Mouse (Mus musculus) midbrain, postnatal 0 days (tissue): Measurements from ENCODE around the gene Tnni3k. TPM values are rescaled to one million over a fixed set of nuclear protein-coding genes. Genes with fewer than 3 reads are reported as not detected.

ENCODE experiments used
- ATAC-seq: fragments of 200-750 bp; cut with Nextera tagmentation; 2 replicates; pipeline ENCODE4 v1.8.0; 2017; ENCODE audit warnings: moderate number of reproducible peaks, mild to moderate bottlenecking, moderate TSS enrichment, moderate library complexity; ENCODE audit not compliant: low FRiP score
- DNase-seq: peaks from one replicate; pipeline ENCODE4 v3.0.0-alpha.2; 2015; ENCODE audit warnings: low spot score
- H3K27ac ChIP-seq: fragments of 300-500 bp; sonication (generic); 2 replicates; pipeline ENCODE4 v1.5.1; 2014; ENCODE audit warnings: low read depth, mild to moderate bottlenecking, low read length, mixed read lengths
- H3K27me3 ChIP-seq: fragments of 300-500 bp; sonication (generic); 2 replicates; pipeline ENCODE4 v1.6.1; 2014; ENCODE audit warnings: low read length, control low read depth, mixed read lengths; ENCODE audit not compliant: insufficient read depth
- H3K36me3 ChIP-seq: fragments of 300-500 bp; sonication (generic); 2 replicates; pipeline ENCODE4 v1.6.1; 2014; ENCODE audit warnings: low read length, control low read depth, mixed read lengths; ENCODE audit not compliant: insufficient read depth
- H3K4me1 ChIP-seq: fragments of 300-500 bp; sonication (generic); 2 replicates; pipeline ENCODE4 v1.6.1; 2014; ENCODE audit warnings: mild to moderate bottlenecking, control low read depth, antibody characterized with exemption, low read length, mixed read lengths; ENCODE audit not compliant: insufficient read depth
- H3K4me2 ChIP-seq: fragments of 300-500 bp; sonication (generic); 2 replicates; pipeline ENCODE4 v1.6.1; 2014; ENCODE audit warnings: low read depth, mild to moderate bottlenecking, low read length, mixed read lengths; ENCODE audit not compliant: poor library complexity, severe bottlenecking
- H3K4me3 ChIP-seq: fragments of 300-500 bp; sonication (generic); 2 replicates; pipeline ENCODE4 v1.5.1; 2014; ENCODE audit warnings: low read depth, mild to moderate bottlenecking, low read length, moderate library complexity
- H3K9ac ChIP-seq: fragments of 300-500 bp; sonication (generic); replicated peaks from 2 replicates; pipeline ENCODE4 v1.6.1; 2014; ENCODE audit warnings: mild to moderate bottlenecking, low read length, moderate library complexity, mixed read lengths; ENCODE audit not compliant: poor library complexity, severe bottlenecking
- H3K9me3 ChIP-seq: fragments of 300-500 bp; sonication (generic); 2 replicates; pipeline ENCODE4 v1.6.1; 2016; ENCODE audit warnings: low read length, control low read depth
- CTCF ChIP-seq: IDR thresholded peaks from 2 replicates; pipeline ENCODE4 v1.5.1; 2016; ENCODE audit warnings: antibody characterized with exemption, mild to moderate bottlenecking
- WGBS: fragments of 180-500 bp; shearing (Covaris S2); extraction: QIAGEN DNeasy Blood & Tissue Kit; methylation state at CpG from one replicate; pipeline ENCODE4 v1.1.7; 2014; 5-methylcytosine and 5-hydroxymethylcytosine counted together
- polyA plus RNA-seq: library from polyadenylated mRNA; unstranded; fragments of >200 nt; fragmentation: Nextera tagmentation; extraction: Ambion mirVana; gene quantifications from 2 replicates; pipeline ENCODE4 v1.2.1, GENCODE M21; 2015
- total RNA-seq: library from RNA; depleted of rRNA; stranded (reverse); fragments of >200 nt; gene quantifications from 2 replicates; pipeline ENCODE4 v1.2.3, GENCODE M21; 2014

Gene Tnni3k
- total and polyA plus RNA-seq, 2 experiments from 2014 or later, result not detected

DNA sequence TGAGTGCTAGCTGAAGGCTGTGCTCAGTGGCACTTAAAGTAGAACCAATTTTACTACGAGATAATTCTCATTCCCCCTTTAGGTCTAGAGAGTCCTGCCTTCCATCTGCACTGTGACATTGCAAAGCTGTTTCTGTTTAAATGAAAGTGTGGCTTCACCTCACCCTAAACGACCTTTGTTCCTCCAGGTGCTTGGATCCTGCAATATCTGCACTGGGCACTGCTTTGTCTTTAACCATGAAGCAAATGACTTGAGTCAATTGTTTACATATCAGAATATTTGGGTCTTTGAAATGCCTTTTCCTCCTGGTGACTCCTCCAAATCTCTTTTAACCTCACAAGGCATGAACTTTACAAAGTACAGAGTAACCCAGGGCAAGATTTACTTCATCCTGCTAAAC lies 175.7 kb downstream of the Tnni3k start:
- TF ChIP-seq CTCF, result no peak
- WGBS, result 61% methylated on average over 2 of the region's 2 CpGs

DNA sequence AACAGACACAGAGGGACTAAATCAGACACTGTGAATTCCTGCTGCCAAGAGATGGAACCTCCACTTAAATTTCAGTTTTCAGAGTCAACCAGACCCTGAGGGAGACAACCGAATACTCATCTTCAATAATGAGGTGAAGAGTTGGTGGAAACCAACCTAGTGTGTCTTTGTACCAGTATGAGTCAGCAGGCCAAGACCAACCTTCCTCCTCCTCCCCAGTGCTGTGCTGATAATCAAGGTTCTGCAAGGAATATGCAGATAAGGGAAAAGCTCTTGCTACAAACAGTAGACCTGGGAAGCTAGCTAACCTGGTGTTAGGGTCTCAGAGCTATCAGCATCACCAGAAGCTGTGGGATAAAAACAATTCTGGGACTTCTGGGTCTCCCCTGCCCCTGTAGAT lies 176.1 kb downstream of the Tnni3k start:
- Histone ChIP-seq H3K4me3 (no peak overlapping the region), H3K27ac (no peak overlapping the region), H3K4me1 (no peaks in the 10 kb centered on the region), H3K9me3 (no peaks in the 10 kb centered on the region), H3K9ac (no peak overlapping the region), H3K4me2 (no peak overlapping the region), H3K27me3 (no peaks in the 10 kb centered on the region), H3K36me3 (no peaks in the 10 kb centered on the region)
- WGBS, result 94% methylated on average over 1 of the region's 1 CpGs
- ATAC-seq (no peak), DNase-seq (no peak)
- TF ChIP-seq CTCF, result no peak

More for the DNA sequence above, 175.7 kb downstream of the Tnni3k start:
- DNase-seq (no peak), ATAC-seq (no peak)
- no peaks in the 10 kb centered on the region for H3K27me3 ChIP-seq
- H3K9me3 ChIP-seq, result no peaks in the 10 kb centered on the region
- H3K4me2 ChIP-seq, result no peak overlapping the region
- H3K9ac ChIP-seq, result no peak overlapping the region
- no peak overlapping the region for H3K27ac ChIP-seq
- H3K4me3 ChIP-seq, result no peak overlapping the region
- H3K36me3 ChIP-seq, result no peaks in the 10 kb centered on the region
- no peaks in the 10 kb centered on the region for H3K4me1 ChIP-seq

DNA sequence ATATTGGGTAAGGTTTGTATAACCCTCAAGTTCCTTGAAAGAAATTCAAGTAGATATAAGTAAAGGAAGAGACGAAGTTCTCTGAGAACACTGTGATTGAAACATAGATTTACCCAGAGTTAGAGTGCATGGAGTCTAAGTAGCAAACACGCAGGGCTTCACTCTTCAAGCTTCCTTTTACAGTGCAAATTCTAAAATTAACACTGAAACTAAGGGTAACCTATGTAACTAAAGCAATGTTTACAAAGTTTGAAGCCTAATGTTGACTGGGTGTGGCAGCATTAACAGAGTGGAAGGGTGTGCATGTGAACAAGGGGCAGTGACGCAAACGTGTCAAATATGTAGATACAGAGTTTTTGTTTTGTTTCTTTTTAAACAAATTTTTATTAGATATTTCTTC lies 186.4 kb downstream of the Tnni3k start:
- Histone ChIP-seq H3K4me2 (no peak overlapping the region), H3K9ac (no peak overlapping the region), H3K4me3 (no peak overlapping the region), H3K4me1 (no peaks in the 10 kb centered on the region), H3K36me3 (no peaks in the 10 kb centered on the region), H3K27ac (no peak overlapping the region), H3K27me3 (no peaks in the 10 kb centered on the region), H3K9me3 (no peaks in the 10 kb centered on the region)
- DNase-seq (no peak), ATAC-seq (no peak)
- WGBS, result 92% methylated on average over 4 of the region's 4 CpGs
- no peak for TF ChIP-seq CTCF

DNA sequence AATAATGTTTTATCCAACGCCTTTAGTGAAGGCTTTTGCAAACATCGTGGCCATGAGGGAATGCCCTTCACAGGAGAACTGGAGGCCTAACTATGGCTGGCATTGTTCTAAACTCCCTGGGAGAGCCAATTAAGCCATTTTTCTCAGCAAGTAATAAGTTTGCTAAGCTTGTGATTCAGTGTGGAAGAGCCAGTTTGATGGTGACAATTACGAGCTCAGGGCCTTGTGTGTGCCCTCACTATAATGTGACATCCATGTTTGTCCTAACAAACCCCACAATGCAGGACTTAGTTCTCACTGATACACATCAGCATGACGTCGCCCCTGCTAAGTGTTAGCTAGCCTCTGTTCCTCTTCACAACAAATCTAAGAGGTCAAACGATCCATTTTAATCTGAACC lies 193.3 kb downstream of the Tnni3k start:
- Histone ChIP-seq H3K27me3 (no peaks in the 10 kb centered on the region), H3K4me1 (no peaks in the 10 kb centered on the region), H3K9ac (no peak overlapping the region), H3K9me3 (no peaks in the 10 kb centered on the region), H3K4me3 (no peak overlapping the region), H3K27ac (no peak overlapping the region), H3K4me2 (no peak overlapping the region), H3K36me3 (no peaks in the 10 kb centered on the region)
- ATAC-seq, result no peak
- no peak for DNase-seq
- no peak for TF ChIP-seq CTCF
- 74% methylated on average over 6 of the region's 6 CpGs for WGBS

DNA sequence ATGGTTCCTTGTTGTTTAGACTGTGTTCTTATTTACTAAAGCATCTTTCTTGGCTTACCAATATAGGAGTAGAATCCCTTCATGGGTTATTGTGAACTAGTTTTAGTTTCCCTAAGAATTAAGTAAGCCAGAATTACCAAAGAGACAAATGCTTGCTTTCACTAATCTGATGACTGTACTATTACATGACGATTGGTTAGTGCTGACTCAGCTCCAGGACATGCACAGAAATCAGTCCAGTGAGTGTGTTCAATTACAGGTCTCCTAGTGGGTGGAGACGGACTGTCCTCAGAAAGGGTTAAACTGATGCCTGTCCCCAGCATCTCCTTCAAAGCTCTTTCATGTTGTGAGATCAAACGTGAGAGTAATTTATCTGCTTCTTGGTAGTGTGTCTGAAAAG lies 195.5 kb downstream of the Tnni3k start:
- 50% methylated on average over 3 of the region's 3 CpGs for WGBS
- Histone ChIP-seq H3K4me2 (no peak overlapping the region), H3K27ac (no peak overlapping the region), H3K9ac (no peak overlapping the region), H3K36me3 (no peaks in the 10 kb centered on the region), H3K9me3 (no peaks in the 10 kb centered on the region), H3K27me3 (no peaks in the 10 kb centered on the region), H3K4me3 (no peak overlapping the region), H3K4me1 (no peaks in the 10 kb centered on the region)
- no peak for TF ChIP-seq CTCF
- DNase-seq (no peak), ATAC-seq (no peak)

DNA sequence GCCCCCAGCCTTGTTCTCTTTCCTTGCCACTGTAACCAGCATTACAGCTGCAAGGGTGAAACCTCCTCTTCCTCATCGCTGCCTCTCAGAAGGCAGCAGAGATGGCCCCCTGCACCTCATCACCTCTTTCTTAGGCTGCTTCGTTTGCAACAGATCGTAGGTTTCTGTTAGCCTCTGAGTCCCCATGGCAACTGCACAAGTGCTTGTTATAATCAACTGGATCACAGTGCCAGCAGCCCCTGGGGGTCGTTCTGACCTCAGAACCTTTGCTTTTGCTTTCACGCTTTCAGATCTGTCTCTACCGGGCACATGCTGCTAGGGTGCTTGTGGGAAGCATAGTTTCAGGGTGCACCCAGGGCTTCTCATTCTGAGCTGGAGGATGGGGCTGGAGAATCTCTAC lies 201.9 kb downstream of the Tnni3k start:
- Histone ChIP-seq H3K9me3 (no peaks in the 10 kb centered on the region), H3K36me3 (no peaks in the 10 kb centered on the region), H3K27ac (no peak overlapping the region), H3K4me3 (no peak overlapping the region), H3K27me3 (no peaks in the 10 kb centered on the region), H3K4me1 (peaks cover 9% of the 10 kb centered on the region), H3K9ac (no peak overlapping the region), H3K4me2 (no peak overlapping the region)
- TF ChIP-seq CTCF, result no peak
- ATAC-seq (no peak), DNase-seq (peak; percentile 39)
- 16% methylated on average over 6 of the region's 6 CpGs for WGBS
